Mouse (Mus musculus) ES-E14 (cell line): ENCODE data around the gene Hoxd11.

Experiments used
- ZC3H11A ChIP-seq: IDR thresholded peaks from 2 replicates; pipeline ENCODE4 v1.6.1; 2012; ENCODE audit warnings: low read depth, mild to moderate bottlenecking, inconsistent platforms, low read length, borderline replicate concordance
- ZNF384 ChIP-seq: IDR thresholded peaks from 2 replicates; pipeline ENCODE4 v1.6.1; 2012; ENCODE audit warnings: low read depth, low read length, inconsistent platforms

- TF ChIP-seq ZNF384 (no peak), ZC3H11A (no peak)
Observed at GRCm38 (mm10) chr2:74659507-74660005, 19.8 kb upstream of the Hoxd11 start, which contains the start of gene Evx2.
